Mouse (Mus musculus): ENCODE data around the gene 4933402D24Rik. TPM values are rescaled to one million over a fixed set of nuclear protein-coding genes. Genes with fewer than 3 reads are reported as not detected.

The 4933402D24Rik gene
- polyA plus RNA-seq, 2 experiments = 0.05 to 0.23 TPM

DNA sequence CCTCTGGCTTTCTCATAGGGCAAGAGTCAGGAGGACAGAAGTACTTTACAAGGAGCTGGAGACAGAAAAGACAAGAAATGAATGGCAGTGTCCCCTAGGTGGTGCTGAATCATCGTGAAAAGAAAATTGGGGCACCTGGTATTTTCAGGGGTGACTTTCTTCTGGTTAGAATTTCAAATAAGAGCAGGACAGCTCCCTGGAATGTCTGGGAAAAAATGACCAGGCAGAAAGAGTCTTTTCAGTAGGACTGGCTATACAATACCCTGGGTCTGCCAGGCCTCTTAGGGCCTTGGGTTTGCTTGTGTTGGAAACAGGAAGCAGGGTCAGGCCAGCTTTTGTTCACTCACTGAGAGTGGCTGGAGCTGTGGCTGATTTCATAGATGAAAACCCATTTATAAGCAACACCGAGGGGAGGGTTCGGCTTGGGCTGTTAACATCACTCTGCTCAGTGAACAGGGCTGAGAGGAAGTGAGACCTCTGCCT, 5.8 kb downstream of the 4933402D24Rik start:
- WGBS = 15% methylated on average over 3 of the region's 3 CpGs
- TF ChIP-seq POLR2A (IDR thresholded peaks at IDR 0.05; ENCODE audit: borderline replicate concordance, extremely low read depth, insufficient read depth, insufficient read length) = no peak

DNA sequence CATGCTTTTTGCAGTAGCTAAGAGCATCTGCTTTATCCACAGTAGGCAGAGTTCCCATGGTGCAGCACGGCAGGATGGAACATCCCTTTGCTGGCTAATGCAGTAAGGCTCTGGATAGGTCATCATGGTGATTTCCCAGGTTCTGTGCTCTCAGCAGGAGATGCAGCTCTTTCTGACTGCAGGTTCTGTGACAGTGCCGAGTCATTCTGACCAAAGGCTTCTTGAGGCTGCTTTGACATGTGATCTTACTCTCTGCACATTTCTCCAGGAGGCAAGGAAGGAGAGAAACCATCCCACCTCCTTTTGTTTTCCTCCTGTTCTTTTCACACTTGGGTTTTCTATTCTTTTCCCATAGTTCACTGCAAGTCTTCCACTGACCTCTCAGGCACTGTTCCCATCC, 13.1 kb downstream of the 4933402D24Rik start:
- 65% methylated on average over 2 of the region's 2 CpGs for WGBS
- DNase-seq (ENCODE audit: low spot score) = no peak
- no peak for TF ChIP-seq POLR2A (IDR thresholded peaks at IDR 0.05; ENCODE audit: borderline replicate concordance, extremely low read depth, insufficient read depth, insufficient read length)

More for the DNA sequence above, 5.8 kb downstream of the 4933402D24Rik start:
- Histone ChIP-seq H3K36me3 (ENCODE audit: control insufficient read depth, insufficient read depth, low read length) (no peaks in the 10 kb centered on the region), H3K4me2 (replicated peaks; ENCODE audit: low read depth, low read length, severe bottlenecking) (no peak overlapping the region), H3K4me1 (ENCODE audit: control insufficient read depth, insufficient read depth, low read length) (peaks cover 9% of the 10 kb centered on the region), H3K9me3 (ENCODE audit: control insufficient read depth, low read length) (no peaks in the 10 kb centered on the region), H3K4me3 (replicated peaks; ENCODE audit: low read length) (no peak overlapping the region), H3K27ac (replicated peaks; ENCODE audit: low read depth, low read length) (no peak overlapping the region; the same call in 1 of the 2 replicates), H3K9ac (ENCODE audit: low read depth, low read length, severe bottlenecking) (no peak overlapping the region), H3K27me3 (ENCODE audit: control insufficient read depth, insufficient read depth, low read length) (no peaks in the 10 kb centered on the region)
- DNase-seq (ENCODE audit: low spot score) (peak; percentile 59), ATAC-seq (ENCODE audit: low FRiP score, low read depth) (peak; percentile 44)

GRCm38 (mm10) chr1:63730240-63730771, 38.8 kb downstream of the 4933402D24Rik start, which contains the start of the genes Mdh1b and Fastkd2:
Mdh1b (minus strand) TSS chr1:63730318.
Fastkd2 (plus strand) TSS chr1:63730614.
- TF ChIP-seq POLR2A (IDR thresholded peaks at IDR 0.05; ENCODE audit: borderline replicate concordance, extremely low read depth, insufficient read depth, insufficient read length) = peak; percentile 49; the same call in 1 of the 2 replicates
- H3K4me2 ChIP-seq (replicated peaks; ENCODE audit: low read depth, low read length, severe bottlenecking) = peak within 1 kb of the TSS; percentile 57
- H3K27ac ChIP-seq (replicated peaks; ENCODE audit: low read depth, low read length) = no peak within 1 kb of the TSS
- H3K27me3 ChIP-seq (ENCODE audit: control insufficient read depth, insufficient read depth, low read length) = no peaks in the 10 kb centered on the region
- H3K9me3 ChIP-seq (ENCODE audit: control insufficient read depth, low read length) = no peaks in the 10 kb centered on the region
- peaks cover 8% of the 10 kb centered on the region for H3K4me1 ChIP-seq (ENCODE audit: control insufficient read depth, insufficient read depth, low read length)
- no peaks in the 10 kb centered on the region for H3K36me3 ChIP-seq (ENCODE audit: control insufficient read depth, insufficient read depth, low read length)
- DNase-seq (ENCODE audit: low spot score) (peak; percentile 96), ATAC-seq (ENCODE audit: low FRiP score, low read depth) (peak; percentile 97)
- H3K4me3 ChIP-seq (replicated peaks; ENCODE audit: low read length) = peak within 1 kb of the TSS; percentile 70
- WGBS = 0% methylated on average over 31 of the region's 31 CpGs
- peak within 1 kb of the TSS; percentile 53 for H3K9ac ChIP-seq (ENCODE audit: low read depth, low read length, severe bottlenecking)

More for the DNA sequence above, 13.1 kb downstream of the 4933402D24Rik start:
- Histone ChIP-seq H3K4me1 (ENCODE audit: control insufficient read depth, insufficient read depth, low read length) (no peaks in the 10 kb centered on the region), H3K4me2 (replicated peaks; ENCODE audit: low read depth, low read length, severe bottlenecking) (no peak overlapping the region), H3K36me3 (ENCODE audit: control insufficient read depth, insufficient read depth, low read length) (peaks cover 15% of the 10 kb centered on the region), H3K27ac (replicated peaks; ENCODE audit: low read depth, low read length) (no peak overlapping the region), H3K27me3 (ENCODE audit: control insufficient read depth, insufficient read depth, low read length) (no peaks in the 10 kb centered on the region), H3K9me3 (ENCODE audit: control insufficient read depth, low read length) (no peaks in the 10 kb centered on the region), H3K4me3 (replicated peaks; ENCODE audit: low read length) (no peak overlapping the region), H3K9ac (ENCODE audit: low read depth, low read length, severe bottlenecking) (no peak overlapping the region)
- ATAC-seq (ENCODE audit: low FRiP score, low read depth) = no peak

DNA sequence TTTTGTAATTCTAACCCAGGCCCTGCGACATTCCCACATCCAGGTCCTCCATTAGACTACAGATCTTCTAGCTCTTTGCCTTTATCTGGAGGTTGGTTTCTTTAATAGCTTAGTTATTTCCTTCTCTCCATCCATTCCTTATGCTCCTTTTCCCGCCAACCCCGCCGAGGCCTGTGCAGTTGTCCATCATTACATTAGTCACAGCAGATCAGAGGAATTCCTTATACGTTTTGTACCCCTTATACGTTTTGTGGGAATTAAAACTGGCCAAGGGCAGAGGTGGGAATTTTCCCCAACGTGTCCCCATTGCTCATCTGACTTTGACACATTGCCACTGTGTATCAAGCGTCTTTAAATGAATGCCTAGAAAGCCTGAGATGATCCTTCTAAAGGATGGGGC, 39.3 kb downstream of the 4933402D24Rik start:
- 45% methylated on average over 8 of the region's 8 CpGs for WGBS
- DNase-seq (ENCODE audit: low spot score) (no peak), ATAC-seq (ENCODE audit: low FRiP score, low read depth) (no peak)
- Histone ChIP-seq H3K9ac (ENCODE audit: low read depth, low read length, severe bottlenecking) (0 out of 2 replicates have a peak overlapping the region, but pooled peaks have one; percentile 53), H3K27me3 (ENCODE audit: control insufficient read depth, insufficient read depth, low read length) (no peaks in the 10 kb centered on the region), H3K4me2 (replicated peaks; ENCODE audit: low read depth, low read length, severe bottlenecking) (peak overlapping the region; percentile 53), H3K9me3 (ENCODE audit: control insufficient read depth, low read length) (no peaks in the 10 kb centered on the region), H3K36me3 (ENCODE audit: control insufficient read depth, insufficient read depth, low read length) (no peaks in the 10 kb centered on the region), H3K27ac (replicated peaks; ENCODE audit: low read depth, low read length) (no peak overlapping the region), H3K4me3 (replicated peaks; ENCODE audit: low read length) (peak overlapping the region; percentile 70), H3K4me1 (ENCODE audit: control insufficient read depth, insufficient read depth, low read length) (peaks cover 8% of the 10 kb centered on the region)
- no peak for TF ChIP-seq POLR2A (IDR thresholded peaks at IDR 0.05; ENCODE audit: borderline replicate concordance, extremely low read depth, insufficient read depth, insufficient read length)

DNA sequence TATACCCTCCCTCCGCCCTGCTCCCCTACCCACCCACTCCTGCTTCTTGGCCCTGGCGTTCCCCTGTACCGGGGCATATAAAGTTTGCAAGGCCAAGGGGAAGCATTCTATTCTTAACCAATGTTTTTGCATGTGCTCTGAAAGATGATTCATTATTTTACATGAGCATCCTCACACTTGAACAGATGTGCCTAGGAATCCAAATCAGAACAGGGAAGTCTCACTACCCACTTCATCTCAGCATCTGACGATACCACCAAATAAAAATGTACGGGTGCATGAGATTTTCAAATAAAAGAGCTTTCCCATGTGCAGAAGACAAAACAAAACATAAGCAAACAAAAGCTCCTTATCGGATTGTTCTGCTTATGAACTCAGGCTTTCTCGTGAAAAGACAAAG, 48.9 kb downstream of the 4933402D24Rik start:
- WGBS = 82% methylated on average over 7 of the region's 7 CpGs
- Histone ChIP-seq H3K4me2 (replicated peaks; ENCODE audit: low read depth, low read length, severe bottlenecking) (no peak overlapping the region), H3K9me3 (ENCODE audit: control insufficient read depth, low read length) (no peaks in the 10 kb centered on the region), H3K27me3 (ENCODE audit: control insufficient read depth, insufficient read depth, low read length) (no peaks in the 10 kb centered on the region), H3K27ac (replicated peaks; ENCODE audit: low read depth, low read length) (no peak overlapping the region), H3K4me1 (ENCODE audit: control insufficient read depth, insufficient read depth, low read length) (no peaks in the 10 kb centered on the region), H3K4me3 (replicated peaks; ENCODE audit: low read length) (no peak overlapping the region), H3K9ac (ENCODE audit: low read depth, low read length, severe bottlenecking) (no peak overlapping the region), H3K36me3 (ENCODE audit: control insufficient read depth, insufficient read depth, low read length) (no peaks in the 10 kb centered on the region)
- DNase-seq (ENCODE audit: low spot score) (no peak), ATAC-seq (ENCODE audit: low FRiP score, low read depth) (no peak)
- TF ChIP-seq POLR2A (IDR thresholded peaks at IDR 0.05; ENCODE audit: borderline replicate concordance, extremely low read depth, insufficient read depth, insufficient read length) = no peak
